Mouse (Mus musculus) 3T3-L1 (cell line): ENCODE results near the gene Nsf.
A peak's percentile ranks its signal among the peaks of the same experiment; 100 is the strongest.

ENCODE experiments used
- DNase-seq: peaks from one replicate; pipeline ENCODE4 v3.0.0-alpha.2; 2015; ENCODE audit warnings: low read depth, low spot score

Gene Nsf

GRCm38 (mm10) chr11:103840834-103841233 is 113.0 kb downstream of the Nsf start:
- DNase-seq = no peak

DNA sequence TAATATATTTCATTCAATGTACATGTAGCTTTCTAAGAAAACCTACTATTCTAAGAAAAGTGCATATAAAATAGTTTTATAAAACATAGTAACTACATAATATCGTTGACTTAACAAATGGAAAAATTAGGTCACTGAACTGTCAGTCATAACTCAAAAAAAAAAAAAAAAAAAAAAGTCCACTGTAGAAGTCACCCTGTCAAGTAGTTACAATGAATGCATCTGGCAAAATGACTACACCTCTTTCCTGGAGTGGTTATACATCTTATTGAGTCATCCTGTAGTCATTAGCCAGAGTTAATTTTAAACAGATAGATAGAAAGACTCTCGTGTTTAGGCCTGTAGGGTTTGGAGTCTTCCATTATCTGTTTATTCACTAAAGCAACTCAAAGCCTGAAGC is 114.9 kb downstream of the Nsf start:
- DNase-seq = peak; percentile 60

- no peak for DNase-seq
These were observed 121.5 kb downstream of the Nsf start for GRCm38 (mm10) chr11:103832331-103832730.

GRCm38 (mm10) chr11:103831766-103832165 is 122.1 kb downstream of the Nsf start:
- DNase-seq = no peak

- DNase-seq = no peak
These were observed 123.4 kb downstream of the Nsf start for GRCm38 (mm10) chr11:103830476-103830875.

DNA sequence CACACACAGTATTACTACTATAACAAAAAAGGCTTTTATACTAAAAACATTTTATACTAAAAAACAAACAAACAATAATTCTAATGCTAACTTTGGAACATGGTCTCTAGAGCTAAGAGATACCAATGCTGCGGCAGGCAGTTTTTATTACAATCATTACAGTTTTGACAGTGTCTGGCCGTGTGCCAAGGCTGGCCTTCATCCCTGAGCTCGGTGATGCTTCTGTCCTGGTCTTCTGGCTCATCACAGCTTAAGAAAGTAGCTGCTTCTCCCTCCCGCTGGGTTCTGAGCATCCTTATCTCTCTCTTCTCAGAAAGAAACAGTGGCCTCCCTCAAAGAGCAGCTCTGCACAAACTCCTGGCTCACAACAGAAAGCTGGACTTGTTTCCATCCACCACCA is 123.9 kb downstream of the Nsf start:
- no peak for DNase-seq

DNA sequence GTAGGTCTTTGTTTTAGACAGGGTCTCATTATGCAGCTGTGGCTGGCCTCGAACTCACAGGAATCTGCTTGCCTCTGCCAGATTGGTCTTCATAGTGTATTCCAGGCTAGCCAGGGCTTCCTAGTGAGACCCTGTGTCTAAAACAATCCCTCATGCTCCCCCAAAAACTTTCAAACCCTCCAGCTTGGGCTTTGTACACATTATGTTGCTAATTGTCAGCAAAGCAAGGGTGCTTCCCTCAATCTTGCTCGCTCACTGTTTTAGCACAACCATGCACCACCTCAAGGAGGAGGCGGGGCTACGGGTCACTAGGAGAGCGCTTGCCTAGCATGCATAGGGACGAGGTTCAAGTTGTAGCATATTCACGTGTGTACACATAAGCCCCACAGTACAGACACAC is 125.0 kb downstream of the Nsf start:
- DNase-seq = no peak

GRCm38 (mm10) chr11:103827201-103827600 is 126.7 kb downstream of the Nsf start:
- DNase-seq = no peak

- no peak for DNase-seq
These were observed 137.1 kb downstream of the Nsf start for GRCm38 (mm10) chr11:103816719-103817118.

DNA sequence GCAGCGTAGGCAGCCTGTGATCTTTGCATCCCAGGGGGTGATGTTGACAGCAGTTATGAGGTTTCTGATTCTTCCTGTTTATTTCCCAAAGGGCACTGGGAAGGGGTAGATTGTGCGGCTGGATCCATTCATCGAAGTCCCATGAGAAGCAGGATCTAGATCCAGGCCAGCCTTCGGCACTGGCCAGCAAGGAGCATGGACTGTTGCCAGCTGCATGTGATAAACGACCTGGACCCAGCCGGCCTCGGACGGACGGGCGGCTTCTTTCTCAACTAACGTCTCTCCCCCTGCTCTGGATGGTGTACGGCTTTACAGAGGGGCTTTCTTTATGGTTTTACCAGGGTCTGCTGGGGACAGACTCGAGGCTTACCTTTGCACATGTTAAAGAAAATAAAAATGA is 137.9 kb downstream of the Nsf start:
- no peak for DNase-seq

GRCm38 (mm10) chr11:103814808-103815207 is 139.0 kb downstream of the Nsf start:
- DNase-seq = no peak

- no peak for DNase-seq
These were observed 142.6 kb downstream of the Nsf start for GRCm38 (mm10) chr11:103811246-103811645.

GRCm38 (mm10) chr11:103810631-103811030 is 143.2 kb downstream of the Nsf start:
- DNase-seq = no peak

DNA sequence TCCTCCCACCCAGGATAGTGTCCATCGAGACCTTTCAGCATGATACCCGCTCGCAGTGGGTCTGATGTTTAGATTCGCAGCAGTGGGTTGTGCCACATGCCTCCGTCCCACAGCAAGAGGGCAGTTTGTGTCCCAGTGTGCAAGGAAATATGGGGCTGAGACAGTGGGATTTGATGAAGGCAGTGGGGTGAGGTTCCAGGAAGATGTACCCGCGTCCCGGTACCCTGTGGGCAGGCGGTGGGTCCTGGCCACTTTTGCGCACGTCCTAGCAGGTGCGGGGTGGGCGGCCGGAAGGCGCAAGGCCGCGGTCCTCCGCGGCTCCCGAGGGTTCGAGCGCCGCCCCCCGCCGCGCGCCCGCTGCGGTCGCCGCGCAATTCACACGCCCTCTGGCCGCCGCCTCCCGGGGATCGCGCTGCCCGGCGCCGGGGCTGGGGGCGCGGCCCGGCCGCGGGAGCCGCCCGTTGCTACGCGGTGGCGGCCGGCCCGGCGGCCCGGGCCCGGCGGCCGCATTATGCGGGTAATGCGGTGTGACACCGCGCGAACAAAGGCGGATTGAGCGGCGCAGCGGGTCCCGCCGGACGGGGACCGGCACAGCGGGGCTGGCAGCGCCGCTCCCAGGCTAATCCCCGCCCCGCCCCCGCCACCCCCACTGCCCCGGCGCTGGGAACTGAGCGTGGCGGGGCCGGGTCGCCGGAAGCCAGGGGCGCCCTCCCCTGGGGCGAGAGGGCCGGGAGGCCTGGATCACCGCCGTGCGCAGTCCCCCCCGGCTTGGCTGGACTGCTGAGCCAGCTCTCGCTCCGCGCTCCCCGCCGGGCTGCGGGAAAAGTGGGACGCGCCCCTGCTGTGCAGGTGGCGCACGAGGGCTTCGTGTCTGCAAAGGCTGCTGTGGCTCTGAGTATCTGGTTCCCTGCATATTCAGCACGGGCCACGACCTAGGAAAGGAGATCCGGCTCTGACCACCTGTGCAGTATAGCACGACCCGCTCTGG is 144.0 kb downstream of the Nsf start:
- no peak for DNase-seq

DNA sequence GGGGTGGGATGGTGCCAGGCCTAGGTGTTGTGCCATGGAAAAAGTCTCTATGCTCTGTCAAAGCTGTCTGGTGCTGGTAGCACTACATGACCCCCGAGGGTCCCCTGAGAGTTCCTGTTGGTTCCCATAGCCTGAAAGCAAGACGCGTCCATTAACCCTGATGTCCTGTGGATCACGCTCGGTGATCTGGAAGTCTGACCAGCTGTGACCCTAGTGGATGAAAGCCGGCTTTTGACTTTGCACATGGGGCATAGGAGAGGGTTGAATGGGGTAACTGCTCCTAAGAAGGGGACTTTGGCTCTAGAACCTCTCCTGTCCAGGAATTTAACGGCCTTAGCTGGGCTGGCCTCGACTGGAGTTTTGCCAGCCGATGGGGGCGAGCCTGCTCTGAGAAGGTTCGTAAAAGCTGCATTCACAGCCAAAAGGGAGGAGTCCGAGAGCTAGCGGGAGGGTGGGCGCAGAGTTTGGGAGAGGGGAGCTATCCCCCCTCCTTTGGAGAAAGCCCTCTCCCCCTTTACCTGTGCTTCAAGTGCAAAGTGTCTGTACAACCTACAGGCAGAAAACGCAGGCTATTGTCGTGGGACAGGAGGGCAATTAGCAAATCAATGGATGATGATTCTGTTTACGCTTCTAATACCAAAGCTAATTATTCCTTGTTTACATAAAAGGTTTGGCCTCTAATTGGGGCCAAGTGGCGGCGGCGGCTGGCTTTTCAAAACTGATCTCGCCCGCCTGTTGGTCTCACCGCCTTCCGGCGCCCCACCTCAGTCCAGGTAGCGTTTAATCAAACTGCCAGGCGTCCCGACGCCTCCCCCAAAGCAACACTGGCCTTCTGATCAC is 144.9 kb downstream of the Nsf start:
- no peak for DNase-seq

DNA sequence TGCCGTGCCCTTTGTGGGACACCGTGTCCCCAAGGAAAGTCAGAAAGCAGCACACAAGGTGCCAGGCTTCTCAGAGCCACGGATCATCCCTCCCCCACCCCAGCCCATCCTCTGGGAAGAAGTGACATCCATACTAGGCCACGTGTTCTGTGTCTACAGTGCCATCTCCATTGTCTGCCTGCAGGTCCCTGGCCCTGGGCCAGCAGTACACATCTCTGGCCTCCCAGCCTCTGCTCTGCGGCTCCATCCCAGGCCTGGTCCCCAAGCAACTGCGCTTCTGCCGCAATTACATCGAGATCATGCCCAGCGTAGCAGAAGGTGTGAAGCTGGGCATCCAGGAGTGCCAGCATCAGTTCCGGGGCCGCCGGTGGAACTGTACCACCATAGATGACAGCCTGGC is 145.9 kb downstream of the Nsf start:
- no peak for DNase-seq

- DNase-seq = no peak
These were observed 149.1 kb downstream of the Nsf start for GRCm38 (mm10) chr11:103804804-103805203.

- DNase-seq = no peak
These were observed 149.7 kb downstream of the Nsf start for GRCm38 (mm10) chr11:103804126-103804525.

GRCm38 (mm10) chr11:103801128-103801527 is 152.7 kb downstream of the Nsf start:
- DNase-seq = no peak

DNA sequence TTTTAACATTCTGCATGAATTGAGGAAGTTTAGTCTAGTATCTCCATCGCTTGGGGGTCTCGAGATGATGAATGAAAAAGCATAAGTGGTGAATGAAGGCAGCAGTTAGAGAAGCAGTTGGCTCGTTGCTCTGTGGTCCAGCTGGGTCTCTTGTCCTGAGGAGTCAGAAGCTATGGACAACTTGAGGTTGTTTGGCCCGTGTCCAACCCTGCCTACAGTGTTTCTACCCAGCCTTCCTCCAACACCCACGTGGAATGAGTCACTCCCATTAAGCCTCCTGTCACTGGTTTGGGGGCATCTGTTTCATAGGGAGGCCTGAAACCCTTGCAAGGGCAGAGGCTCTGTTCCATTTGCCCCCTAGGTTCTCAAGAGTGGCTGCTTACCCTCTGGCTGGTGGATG is 163.9 kb downstream of the Nsf start:
- peak; percentile 86 for DNase-seq

DNA sequence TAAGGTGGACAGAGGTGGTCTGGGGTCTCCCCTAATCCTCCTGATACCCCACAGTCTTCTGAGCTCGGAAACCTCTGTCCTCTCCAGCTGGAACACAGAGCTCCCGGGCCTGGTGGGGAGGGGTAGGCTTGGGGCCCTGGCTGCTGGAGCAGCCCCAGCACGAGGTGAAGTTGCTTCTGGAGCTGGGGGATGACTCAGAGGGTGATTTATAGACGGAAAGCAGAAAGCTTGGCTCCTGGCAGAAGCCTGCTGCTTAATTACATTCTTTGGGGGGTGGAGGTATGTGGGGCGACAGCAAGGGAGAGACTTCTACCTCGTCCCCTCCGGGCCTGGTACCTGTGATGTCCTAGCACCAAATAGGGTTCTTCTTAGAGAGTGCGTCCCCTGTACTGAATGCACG is 173.7 kb downstream of the Nsf start:
- peak; percentile 86 for DNase-seq

GRCm38 (mm10) chr11:103774228-103774530 is 179.7 kb downstream of the Nsf start:
- no peak for DNase-seq
